Mouse (Mus musculus) embryonic fibroblast, embryonic 13.5 days (primary cell): ENCODE measurements around the gene Tbc1d12. TPM values are rescaled to one million over a fixed set of nuclear protein-coding genes. Genes with fewer than 3 reads are reported as not detected.

Source experiments
- H3K27ac ChIP-seq: 2 replicates; pipeline ENCODE4 v1.5.1; 2012; ENCODE audit warnings: low read length, control low read depth, inconsistent platforms; ENCODE audit not compliant: insufficient read depth
- H3K4me1 ChIP-seq: 2 replicates; pipeline ENCODE4 v1.6.1; 2011; ENCODE audit warnings: low read length; ENCODE audit not compliant: control insufficient read depth, insufficient read depth
- H3K4me3 ChIP-seq: 2 replicates; pipeline ENCODE4 v1.5.1; 2011; ENCODE audit warnings: mild to moderate bottlenecking, control low read depth, low read length; ENCODE audit not compliant: insufficient read depth
- CTCF ChIP-seq: IDR thresholded peaks from 2 replicates; pipeline ENCODE4 v1.5.1; 2011; ENCODE audit warnings: mild to moderate bottlenecking, control low read depth, low read length, moderate library complexity, borderline replicate concordance; ENCODE audit not compliant: insufficient read depth
- POLR2A ChIP-seq: IDR thresholded peaks from 2 replicates; pipeline ENCODE4 v1.6.1; 2011; ENCODE audit warnings: low read depth, mild to moderate bottlenecking, control low read depth, low read length, moderate library complexity
- polyA plus RNA-seq: library from polyadenylated mRNA; stranded (reverse); fragments of >200 nt; gene quantifications from 2 replicates; pipeline ENCODE4 v1.2.4, GENCODE M21; 2011; ENCODE audit warnings: low read depth; ENCODE audit not compliant: missing spikeins, insufficient read length

Gene Tbc1d12
- 9.3 and 9.8 TPM in 2 replicates for polyA plus RNA-seq

- H3K4me3 ChIP-seq = peak within 1 kb of the TSS; percentile 77
- H3K4me1 ChIP-seq = no peaks in the 10 kb centered on the region
- TF ChIP-seq CTCF = no peak
- peak; percentile 68 for TF ChIP-seq POLR2A
- peak within 1 kb of the TSS; percentile 73 for H3K27ac ChIP-seq
Measured at GRCm38 (mm10) chr19:38836438-38837170, at the start of gene Tbc1d12. Gene Tbc1d12 (plus strand): TSS chr19:38836579.

GRCm38 (mm10) chr19:38787756-38788155 lies 48.6 kb upstream of the Tbc1d12 start:
- no peaks in the 10 kb centered on the region for H3K4me1 ChIP-seq

GRCm38 (mm10) chr19:38793563-38794045 lies 42.8 kb upstream of the Tbc1d12 start:
- no peak overlapping the region for H3K27ac ChIP-seq
- H3K4me3 ChIP-seq = no peak overlapping the region
- TF ChIP-seq CTCF (no peak), POLR2A (no peak)
- H3K4me1 ChIP-seq = no peaks in the 10 kb centered on the region

More at GRCm38 (mm10) chr19:38787756-38788155, 48.6 kb upstream of the Tbc1d12 start:
- Histone ChIP-seq H3K27ac (no peak overlapping the region), H3K4me3 (no peak overlapping the region)
- TF ChIP-seq POLR2A (no peak), CTCF (no peak)

GRCm38 (mm10) chr19:38796546-38796945 lies 39.8 kb upstream of the Tbc1d12 start:
- H3K4me1 ChIP-seq = no peaks in the 10 kb centered on the region
- H3K4me3 ChIP-seq = no peak overlapping the region
- H3K27ac ChIP-seq = no peak overlapping the region
- TF ChIP-seq CTCF (no peak), POLR2A (no peak)

GRCm38 (mm10) chr19:38798291-38798690 lies 38.1 kb upstream of the Tbc1d12 start:
- Histone ChIP-seq H3K27ac (no peak overlapping the region), H3K4me3 (no peak overlapping the region), H3K4me1 (no peaks in the 10 kb centered on the region)
- no peak for TF ChIP-seq CTCF
- TF ChIP-seq POLR2A = no peak

GRCm38 (mm10) chr19:38798801-38799200 lies 37.6 kb upstream of the Tbc1d12 start:
- TF ChIP-seq CTCF (no peak), POLR2A (no peak)
- Histone ChIP-seq H3K4me1 (no peaks in the 10 kb centered on the region), H3K4me3 (no peak overlapping the region), H3K27ac (no peak overlapping the region)

- H3K4me3 ChIP-seq = peak overlapping the region; percentile 97
- TF ChIP-seq CTCF (no peak), POLR2A (no peak)
- H3K27ac ChIP-seq = no peak overlapping the region
- H3K4me1 ChIP-seq = peaks cover 2% of the 10 kb centered on the region; the same call in 1 of the 2 replicates
Measured at GRCm38 (mm10) chr19:38818191-38818590, 18.2 kb upstream of the Tbc1d12 start.

- Histone ChIP-seq H3K4me1 (peaks cover 2% of the 10 kb centered on the region; the same call in 1 of the 2 replicates), H3K27ac (no peak within 1 kb of the TSS), H3K4me3 (peak within 1 kb of the TSS; percentile 97)
- TF ChIP-seq CTCF (peak; percentile 75), POLR2A (peak; percentile 81)
Measured at GRCm38 (mm10) chr19:38818766-38819426, 17.5 kb upstream of the Tbc1d12 start, which contains the start of gene Noc3l. Gene Noc3l (minus strand): TSS chr19:38819237.

GRCm38 (mm10) chr19:38819427-38819802 lies 17.0 kb upstream of the Tbc1d12 start:
- TF ChIP-seq POLR2A = no peak
- TF ChIP-seq CTCF = no peak
- Histone ChIP-seq H3K4me3 (peak overlapping the region; percentile 97), H3K27ac (no peak overlapping the region), H3K4me1 (peaks cover 2% of the 10 kb centered on the region; the same call in 1 of the 2 replicates)
